Mouse (Mus musculus): ENCODE results near the gene Syt17.

The Syt17 gene

GRCm38 (mm10) chr7:118462818-118463762 lies 15.1 kb upstream of the Syt17 start:
- DNase-seq (ENCODE audit: low spot score): peak; percentile 36

DNA sequence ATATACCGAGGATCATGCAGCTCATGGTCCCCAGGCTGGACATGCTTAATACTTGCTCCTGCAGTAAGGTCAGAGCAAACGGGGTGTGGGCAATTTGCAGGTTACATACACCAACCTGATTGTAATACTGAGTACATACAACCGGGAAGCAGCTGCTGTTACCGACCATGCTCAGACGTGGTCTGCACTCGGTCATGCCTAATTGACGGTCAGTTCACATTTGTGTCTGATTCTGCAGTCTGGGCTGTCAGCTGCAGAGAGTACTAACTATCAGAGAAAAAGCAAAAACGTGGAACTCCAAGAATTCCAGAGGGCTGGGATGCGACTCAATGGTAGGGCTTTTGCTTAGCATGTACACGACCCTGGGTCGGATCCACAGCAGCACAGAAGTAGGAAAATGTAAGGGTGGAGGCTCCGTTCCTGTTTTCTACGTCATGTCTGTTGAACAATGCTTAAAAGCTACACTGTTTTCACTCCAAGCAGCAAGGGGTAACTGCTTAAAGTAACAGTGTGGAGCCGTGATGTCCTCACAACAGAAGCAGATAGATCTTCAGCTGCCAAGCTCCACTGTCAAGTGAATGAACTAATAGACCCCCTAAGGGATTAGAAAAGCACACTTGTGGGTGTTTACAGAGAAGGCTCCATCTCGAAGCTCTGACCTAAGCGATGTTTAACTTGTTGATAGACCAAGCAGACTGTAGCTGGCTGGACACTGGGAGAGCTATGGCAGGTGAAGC lies 13.5 kb upstream of the Syt17 start:
- DNase-seq (ENCODE audit: low spot score): no peak

DNA sequence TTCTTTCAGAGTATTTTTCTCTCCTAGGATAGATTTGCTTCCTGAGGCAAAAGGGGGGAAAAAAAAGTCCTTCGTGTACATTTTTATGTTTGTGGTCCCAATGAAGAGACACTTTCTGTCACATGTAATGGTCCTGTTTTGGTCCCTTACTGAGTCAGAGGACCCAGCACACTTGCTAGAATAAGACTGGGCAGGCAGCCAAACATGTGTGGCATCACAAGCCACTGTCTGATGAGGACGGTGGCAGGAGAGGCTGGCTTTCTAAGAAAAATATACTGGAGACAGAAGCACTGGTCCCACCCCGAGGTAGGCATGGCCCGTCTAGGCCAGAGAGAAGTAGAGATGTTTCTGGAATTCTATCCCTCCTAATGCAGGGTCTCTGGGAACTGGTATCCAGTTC lies 5.7 kb upstream of the Syt17 start:
- DNase-seq (ENCODE audit: low spot score): no peak

DNA sequence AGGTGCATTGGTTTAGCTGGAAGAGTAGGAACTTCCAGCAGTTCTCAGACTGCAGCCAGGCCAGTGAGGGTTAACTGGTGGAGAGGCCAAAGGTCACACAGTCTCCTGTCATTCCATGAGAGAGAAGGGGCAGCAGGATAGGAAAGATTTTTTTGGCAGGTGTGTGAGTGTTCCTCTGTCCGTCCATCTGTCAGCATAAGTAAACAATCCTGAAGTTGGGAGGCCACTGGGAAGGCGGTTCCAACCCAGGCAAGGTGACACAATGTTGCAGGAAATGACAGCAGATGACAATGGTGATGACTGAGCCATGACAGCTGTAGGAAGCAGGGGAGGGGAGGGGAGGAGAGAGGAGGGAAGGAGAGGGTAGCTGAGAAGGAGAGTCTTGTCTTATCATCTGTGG lies 4.9 kb upstream of the Syt17 start:
- DNase-seq (ENCODE audit: low spot score): no peak

DNA sequence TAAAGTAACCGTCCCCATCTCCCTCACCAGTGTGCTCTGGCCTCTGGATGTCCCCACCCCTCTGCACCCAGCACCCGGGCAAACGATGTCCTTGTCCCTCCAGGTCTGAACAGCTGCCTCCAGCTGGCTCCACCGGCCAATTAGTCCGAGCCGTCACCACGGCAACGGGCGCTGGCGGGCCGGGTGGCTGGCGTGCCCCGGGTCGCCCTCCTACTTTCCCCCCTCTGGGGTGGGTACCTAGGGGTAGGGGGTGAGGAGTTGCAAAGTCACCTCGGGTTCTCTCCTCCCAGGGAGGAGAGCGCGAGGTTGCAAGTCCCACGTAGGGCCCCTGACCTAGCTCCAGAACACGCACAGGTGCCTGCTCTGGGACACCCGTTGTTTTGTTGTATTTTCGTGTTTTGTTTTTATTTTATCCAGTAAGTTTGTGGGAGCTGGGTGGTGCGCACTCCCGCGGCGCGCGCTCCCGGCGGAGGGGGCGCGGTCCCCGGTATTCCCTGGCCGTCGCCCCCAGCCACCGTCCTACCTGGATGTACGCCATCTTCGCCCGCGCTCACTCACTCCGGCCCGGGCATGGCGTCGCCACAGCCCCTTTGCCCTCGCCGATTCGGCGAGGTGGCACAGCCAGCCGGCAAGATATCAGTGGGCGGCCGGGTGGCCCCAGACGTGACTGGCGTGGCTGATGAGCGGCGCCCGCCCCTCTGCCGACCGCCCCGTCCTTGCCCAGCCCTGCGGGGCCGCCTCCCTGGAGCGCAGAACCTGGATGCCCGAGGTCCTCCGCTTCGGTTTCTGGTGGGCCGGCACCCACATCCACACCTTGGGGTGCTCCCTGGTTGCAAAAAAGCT lies 510 bp downstream of the Syt17 start:
- peak; percentile 28 for DNase-seq (ENCODE audit: low spot score)

DNA sequence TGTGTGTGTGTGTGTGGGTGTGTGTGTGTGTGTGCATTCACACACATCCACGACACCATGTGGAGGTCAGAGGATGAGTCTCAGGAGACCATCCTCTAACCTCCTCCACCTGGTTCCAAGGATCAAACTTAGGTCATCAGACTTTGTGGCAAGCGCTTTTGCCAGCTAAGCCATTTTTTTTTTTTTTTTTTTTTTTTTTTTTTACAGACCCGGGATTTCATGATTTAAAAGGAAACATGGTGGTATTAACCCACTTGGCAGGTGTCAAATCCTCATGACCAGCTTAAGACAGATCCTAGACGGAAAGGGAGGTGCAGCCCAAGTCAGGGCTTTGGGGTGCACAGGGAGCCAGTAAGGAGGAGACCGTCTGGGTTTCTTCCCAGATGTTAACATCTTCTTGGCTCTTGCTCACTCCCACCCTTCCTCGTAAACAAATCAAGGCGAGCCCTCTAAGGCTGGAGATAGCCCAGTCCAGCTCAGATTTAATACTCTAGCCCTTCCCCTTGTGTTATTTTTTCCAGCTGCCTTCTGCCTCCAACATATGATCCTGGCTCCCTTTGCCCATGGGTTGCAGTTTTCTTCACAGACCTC lies 4.0 kb downstream of the Syt17 start:
- DNase-seq (ENCODE audit: low spot score): no peak

- no peak for DNase-seq (ENCODE audit: low spot score)
Measured at GRCm38 (mm10) chr7:118443371-118443770, 4.7 kb downstream of the Syt17 start.

DNA sequence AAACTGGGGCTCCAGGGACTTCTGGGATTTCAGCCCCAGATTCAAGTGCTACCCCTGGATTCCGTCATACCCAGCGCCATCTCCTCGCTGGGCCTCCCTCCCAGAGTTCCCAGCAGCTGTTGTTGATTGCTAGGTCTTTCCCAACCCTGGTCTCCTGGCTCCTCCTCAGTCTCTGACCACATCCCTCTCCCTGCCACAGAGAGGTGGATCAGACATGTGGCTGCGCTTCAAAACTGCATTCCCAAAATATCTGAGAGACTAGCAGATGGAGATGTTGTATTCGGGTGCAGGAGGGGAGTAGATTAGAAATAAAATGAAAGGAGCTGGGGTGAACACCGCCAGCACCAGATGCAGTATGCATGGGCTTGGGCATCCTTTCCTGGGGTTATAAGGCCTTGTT lies 6.5 kb downstream of the Syt17 start:
- peak; percentile 22 for DNase-seq (ENCODE audit: low spot score)

GRCm38 (mm10) chr7:118437101-118437802 lies 10.8 kb downstream of the Syt17 start:
- DNase-seq (ENCODE audit: low spot score): peak; percentile 25

DNA sequence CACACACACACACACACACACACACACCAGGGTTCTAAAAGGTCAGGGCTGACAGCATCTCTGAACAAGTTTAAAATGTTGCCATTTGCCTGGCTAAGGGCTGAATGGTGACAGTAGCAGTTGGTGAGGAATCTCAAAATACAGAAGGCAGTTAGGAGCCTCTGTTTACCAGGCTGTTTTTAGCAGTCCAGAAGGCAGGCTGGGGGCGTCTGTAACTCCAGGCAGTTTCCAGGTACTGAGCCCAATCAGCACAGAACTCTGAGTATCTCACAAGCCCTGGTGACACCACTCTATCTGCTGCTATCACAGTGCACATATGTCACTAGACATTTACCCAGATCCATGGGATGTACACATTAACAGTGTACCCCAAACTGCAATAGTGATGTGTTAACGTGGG lies 19.1 kb downstream of the Syt17 start:
- no peak for DNase-seq (ENCODE audit: low spot score)

GRCm38 (mm10) chr7:118419491-118420180 lies 28.4 kb downstream of the Syt17 start:
- no peak for DNase-seq (ENCODE audit: low spot score)

DNA sequence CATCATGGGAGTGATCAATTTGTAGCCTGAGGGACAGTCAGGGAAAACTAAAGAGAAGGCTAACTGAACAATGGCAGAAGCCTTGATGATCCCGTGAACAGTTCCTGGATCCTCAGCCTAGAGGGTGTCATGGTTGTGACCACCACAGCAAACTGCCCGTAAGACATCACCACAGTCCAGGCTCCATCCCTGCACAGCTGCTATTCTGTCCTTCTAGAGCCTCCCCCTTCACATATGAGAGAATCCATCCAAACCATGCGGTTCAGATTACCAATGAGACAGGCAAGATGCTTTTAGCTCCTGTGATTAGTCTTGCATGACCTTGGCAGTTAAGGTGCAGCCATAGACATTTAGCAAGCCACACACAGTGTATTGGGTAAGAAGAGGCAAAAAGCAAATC lies 33.8 kb downstream of the Syt17 start:
- no peak for DNase-seq (ENCODE audit: low spot score)

GRCm38 (mm10) chr7:118411877-118412276 lies 36.1 kb downstream of the Syt17 start:
- DNase-seq (ENCODE audit: low spot score): no peak

DNA sequence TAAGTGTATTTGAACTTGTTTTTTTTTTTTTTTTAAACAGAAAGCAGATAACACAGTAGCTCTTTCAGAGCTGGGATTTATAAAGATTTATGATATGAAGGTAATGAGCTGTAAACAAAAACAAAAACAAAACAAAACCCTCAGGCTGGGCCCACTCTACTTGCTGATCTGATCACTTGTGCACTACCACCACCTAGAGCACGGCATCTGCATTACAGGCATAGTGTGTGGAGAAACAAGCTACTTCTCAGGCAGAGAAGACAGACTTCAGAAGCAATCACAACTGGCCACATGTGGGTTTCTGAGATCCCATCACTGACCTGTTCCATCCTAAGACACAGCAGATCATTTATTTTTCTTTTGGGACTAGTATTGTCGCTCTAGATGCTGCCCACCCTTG lies 38.6 kb downstream of the Syt17 start:
- DNase-seq (ENCODE audit: low spot score): no peak

DNA sequence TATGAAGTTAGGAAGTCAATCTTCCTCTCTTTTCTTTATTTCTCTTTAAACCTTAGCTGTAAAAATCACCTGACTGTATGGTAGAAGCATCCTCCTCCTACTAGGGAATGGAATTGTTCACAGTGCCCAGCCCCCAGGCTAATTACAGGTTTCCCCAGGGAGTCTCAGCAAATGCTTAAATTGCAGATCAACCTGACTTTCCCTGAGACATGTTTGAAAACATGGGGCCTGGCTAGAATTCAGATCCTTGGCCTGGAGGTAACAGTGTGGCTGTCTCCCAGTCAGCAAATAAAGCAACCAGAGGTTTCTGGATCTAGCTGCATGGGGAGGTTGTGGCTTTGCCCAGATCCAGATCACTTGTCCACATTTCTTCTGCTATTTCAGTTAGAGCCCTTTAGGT lies 42.8 kb downstream of the Syt17 start:
- DNase-seq (ENCODE audit: low spot score): no peak

DNA sequence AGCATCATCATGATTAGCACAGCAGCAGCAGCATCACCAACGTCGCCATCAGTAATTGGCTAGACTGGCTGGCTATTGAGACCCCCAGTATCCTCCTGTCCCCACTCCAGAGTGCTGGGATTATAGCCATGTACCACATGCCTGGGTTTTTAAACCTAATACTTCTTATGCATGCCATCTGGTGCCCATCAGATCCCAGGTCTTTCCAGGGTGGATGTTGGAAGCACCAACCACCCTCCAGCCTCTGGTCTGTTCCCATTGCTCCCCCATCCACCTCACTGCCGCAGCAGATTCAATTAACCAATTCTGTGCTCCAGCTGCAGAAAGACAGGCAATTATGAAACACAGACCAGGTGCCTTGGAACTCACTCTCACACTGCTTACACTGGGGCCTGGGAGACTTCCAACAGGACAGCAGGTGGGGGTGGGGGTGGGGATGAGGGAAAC lies 45.4 kb downstream of the Syt17 start:
- no peak for DNase-seq (ENCODE audit: low spot score)

- no peak for DNase-seq (ENCODE audit: low spot score)
Measured at GRCm38 (mm10) chr7:118401949-118402348, 46.1 kb downstream of the Syt17 start.

DNA sequence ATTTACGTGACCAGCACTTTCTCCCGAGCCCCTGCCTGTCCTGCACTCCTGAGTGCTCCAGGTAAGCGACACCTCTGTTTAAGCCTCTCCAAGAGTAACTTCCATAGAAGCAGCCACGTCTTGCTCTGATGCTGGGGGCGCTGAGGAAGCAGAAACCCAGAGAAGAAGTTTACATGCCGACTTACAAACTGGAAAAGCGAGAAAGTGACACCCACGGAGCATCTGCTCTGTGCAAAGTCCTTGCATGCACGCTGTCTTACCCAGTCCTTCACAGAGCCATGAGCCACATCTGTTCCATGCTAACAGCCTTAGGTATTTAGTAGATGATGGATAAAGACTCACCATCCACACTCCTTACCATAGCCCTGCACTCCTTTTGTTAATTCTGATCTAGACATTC lies 48.3 kb downstream of the Syt17 start:
- no peak for DNase-seq (ENCODE audit: low spot score)

DNA sequence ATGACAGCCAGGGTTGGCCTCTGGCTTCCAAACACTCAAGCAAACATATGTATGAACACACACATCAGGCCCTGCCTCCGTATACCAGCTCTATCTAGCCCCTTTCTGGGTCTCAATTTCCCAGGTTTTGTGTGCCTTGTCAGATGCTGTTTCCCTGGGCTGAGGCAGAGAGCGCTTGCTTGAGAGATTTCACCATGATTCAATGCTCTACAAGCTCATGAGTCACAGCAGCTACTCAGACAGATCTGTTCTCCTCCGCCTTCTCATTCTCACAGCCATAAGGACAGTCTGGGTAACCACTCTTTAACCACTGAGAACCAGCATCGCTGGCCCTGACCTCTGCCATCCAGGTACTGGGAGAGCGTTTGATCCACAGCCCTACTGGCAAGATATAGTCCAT lies 57.3 kb downstream of the Syt17 start:
- DNase-seq (ENCODE audit: low spot score): no peak

GRCm38 (mm10) chr7:118380996-118381395 lies 67.0 kb downstream of the Syt17 start:
- DNase-seq (ENCODE audit: low spot score): no peak

GRCm38 (mm10) chr7:118380056-118380455 lies 68.0 kb downstream of the Syt17 start:
- no peak for DNase-seq (ENCODE audit: low spot score)

Data from urinary bladder, postnatal 14 days (tissue).